Mouse (Mus musculus) neural tube, embryonic 12.5 days (tissue): Measurements from ENCODE around the gene Krtap8-1. TPM values are rescaled to one million over a fixed set of nuclear protein-coding genes. Genes with fewer than 3 reads are reported as not detected.

ENCODE experiments used
- ATAC-seq: fragments of 200-750 bp; cut with Nextera tagmentation; 2 replicates; pipeline ENCODE4 v1.8.0; 2017; ENCODE audit warnings: low read depth, mild to moderate bottlenecking, moderate TSS enrichment, moderate library complexity; ENCODE audit not compliant: low FRiP score
- H3K27ac ChIP-seq: fragments of 300-500 bp; sonication (generic); 2 replicates; pipeline ENCODE4 v1.5.1; 2016
- H3K27me3 ChIP-seq: fragments of 300-500 bp; sonication (generic); replicated peaks from 2 replicates; pipeline ENCODE4 v1.6.1; 2016; ENCODE audit warnings: mild to moderate bottlenecking
- H3K36me3 ChIP-seq: fragments of 300-500 bp; sonication (generic); 2 replicates; pipeline ENCODE4 v1.6.1; 2016; ENCODE audit warnings: mild to moderate bottlenecking
- H3K4me1 ChIP-seq: fragments of 300-500 bp; sonication (generic); 2 replicates; pipeline ENCODE4 v1.6.1; 2016
- H3K4me2 ChIP-seq: fragments of 300-500 bp; sonication (generic); replicated peaks from 2 replicates; pipeline ENCODE4 v1.6.1; 2016; ENCODE audit warnings: mild to moderate bottlenecking
- H3K4me3 ChIP-seq: fragments of 300-500 bp; sonication (generic); 2 replicates; pipeline ENCODE4 v1.5.1; 2016
- H3K9ac ChIP-seq: fragments of 300-500 bp; sonication (generic); 2 replicates; pipeline ENCODE4 v1.6.1; 2016; ENCODE audit warnings: mild to moderate bottlenecking
- H3K9me3 ChIP-seq: fragments of 300-500 bp; sonication (generic); 2 replicates; pipeline ENCODE4 v1.6.1; 2016; ENCODE audit warnings: mild to moderate bottlenecking
- WGBS: fragments of 180-500 bp; shearing (Covaris S2); methylation state at CpG from one replicate; pipeline ENCODE4 v1.1.7; 2016; 5-methylcytosine and 5-hydroxymethylcytosine counted together
- polyA plus RNA-seq: library from polyadenylated mRNA; unstranded; fragments of >200 nt; fragmentation: Nextera tagmentation; extraction: Ambion mirVana; gene quantifications from 2 replicates; pipeline ENCODE4 v1.2.1, GENCODE M21; 2016

Gene Krtap8-1
- polyA plus RNA-seq, 1 experiment from 2014 or later, result not detected

GRCm38 (mm10) chr16:89497002-89497401 is 9.2 kb upstream of the Krtap8-1 start:
- Histone ChIP-seq H3K9me3 (no peaks in the 10 kb centered on the region), H3K4me1 (no peaks in the 10 kb centered on the region), H3K27me3 (no peaks in the 10 kb centered on the region), H3K36me3 (no peaks in the 10 kb centered on the region), H3K4me2 (no peak overlapping the region), H3K27ac (no peak overlapping the region), H3K9ac (no peak overlapping the region), H3K4me3 (no peak overlapping the region)
- ATAC-seq, result no peak
- 88% methylated on average over 5 of the region's 5 CpGs for WGBS

DNA sequence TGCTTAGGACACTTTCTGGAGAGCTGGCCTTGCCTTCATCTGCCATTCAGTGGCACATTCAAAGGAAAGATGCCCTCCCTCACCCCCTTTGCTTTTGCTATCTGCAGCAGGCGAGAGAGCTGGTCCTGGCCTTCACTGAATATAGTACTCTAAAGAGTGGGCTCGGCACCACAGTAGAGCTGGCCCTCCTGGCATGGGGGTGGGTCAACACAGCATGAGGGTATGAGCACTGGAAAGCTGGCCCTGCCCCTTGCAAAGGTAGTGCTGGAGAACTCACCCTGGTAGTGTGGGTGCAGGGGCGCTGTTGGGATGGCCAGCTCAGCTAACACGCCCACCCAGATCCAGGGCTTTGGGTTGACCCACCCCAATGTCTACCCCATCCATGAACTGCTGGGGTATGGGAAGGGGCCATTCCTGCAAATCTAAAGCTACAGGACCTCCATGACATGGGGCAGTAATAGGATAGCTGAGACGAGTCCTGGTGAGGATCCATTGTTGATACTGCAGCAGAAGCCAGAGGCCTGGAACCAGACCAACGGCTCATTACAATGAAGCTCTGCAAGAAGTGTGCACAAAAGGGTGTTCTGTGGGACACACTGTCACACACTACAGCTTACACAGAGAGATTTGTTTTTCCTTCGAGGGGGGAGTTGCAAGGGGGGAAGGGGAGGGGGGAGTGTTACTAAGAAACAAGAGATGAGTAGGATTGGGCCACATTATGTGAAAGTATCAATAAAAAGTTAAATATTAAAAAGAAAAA is 7.8 kb upstream of the Krtap8-1 start:
- Histone ChIP-seq H3K27ac (no peak overlapping the region), H3K4me1 (no peaks in the 10 kb centered on the region), H3K9ac (no peak overlapping the region), H3K4me2 (no peak overlapping the region), H3K4me3 (no peak overlapping the region), H3K27me3 (no peaks in the 10 kb centered on the region), H3K36me3 (no peaks in the 10 kb centered on the region), H3K9me3 (no peaks in the 10 kb centered on the region)
- WGBS, result 80% methylated on average over 7 of the region's 7 CpGs
- ATAC-seq, result no peak

DNA sequence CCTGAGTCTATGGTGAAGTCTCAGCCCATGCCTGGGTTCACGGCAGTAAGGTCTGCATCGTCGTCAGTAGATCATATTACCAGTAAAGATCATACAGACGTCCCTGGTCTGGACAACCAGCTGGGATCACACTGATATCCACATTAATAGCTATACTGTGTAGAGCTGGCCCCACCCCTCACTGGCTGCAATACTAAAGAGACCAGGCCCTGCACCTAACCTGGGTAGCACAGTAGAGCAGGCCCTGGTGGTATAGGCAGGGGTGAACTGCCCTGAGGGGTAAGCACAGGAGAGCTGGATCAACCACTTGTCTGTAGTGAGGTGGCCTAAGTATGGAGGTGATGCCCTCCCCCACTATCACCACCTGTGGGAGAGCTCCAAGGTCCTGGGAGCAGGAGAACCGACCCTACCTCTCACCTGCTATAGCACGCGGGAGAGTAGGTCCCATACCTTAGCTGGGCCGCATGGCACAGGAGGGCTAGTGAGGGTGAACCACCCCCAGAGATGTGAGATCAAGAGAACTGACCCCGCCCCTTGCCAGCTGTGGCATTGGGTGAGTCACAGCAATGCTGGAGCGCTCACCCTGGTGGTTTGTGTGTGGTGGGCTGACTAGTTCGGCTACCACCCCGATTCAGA is 10.0 kb downstream of the Krtap8-1 start:
- H3K9me3 ChIP-seq, result no peaks in the 10 kb centered on the region
- ATAC-seq, result peak; percentile 58; the same call in 1 of the 2 replicates
- H3K4me3 ChIP-seq, result no peak overlapping the region
- no peaks in the 10 kb centered on the region for H3K27me3 ChIP-seq
- H3K9ac ChIP-seq, result no peak overlapping the region
- no peak overlapping the region for H3K4me2 ChIP-seq
- no peaks in the 10 kb centered on the region for H3K4me1 ChIP-seq
- H3K36me3 ChIP-seq, result no peaks in the 10 kb centered on the region
- no peak overlapping the region for H3K27ac ChIP-seq
- WGBS, result 86% methylated on average over 12 of the region's 12 CpGs

GRCm38 (mm10) chr16:89461189-89461588 is 26.6 kb downstream of the Krtap8-1 start:
- Histone ChIP-seq H3K9me3 (no peaks in the 10 kb centered on the region), H3K9ac (no peak overlapping the region), H3K4me2 (no peak overlapping the region), H3K4me3 (no peak overlapping the region), H3K36me3 (no peaks in the 10 kb centered on the region), H3K4me1 (no peaks in the 10 kb centered on the region), H3K27me3 (no peaks in the 10 kb centered on the region), H3K27ac (no peak overlapping the region)
- no peak for ATAC-seq
- 84% methylated on average over 5 of the region's 5 CpGs for WGBS

Other genes starting within 250 kb of the Krtap8-1 start
- gene Krtap21-1, start 84.1 kb downstream of the Krtap8-1 start, polyA plus RNA-seq, result not detected in 2 replicates
- gene Krtap6-2, start 67.8 kb downstream of the Krtap8-1 start, polyA plus RNA-seq, result not detected in 2 replicates
- gene Krtap7-1, start 20.4 kb upstream of the Krtap8-1 start, polyA plus RNA-seq, result not detected in 2 replicates
- gene Krtap11-1, start 83.2 kb upstream of the Krtap8-1 start, polyA plus RNA-seq, result not detected in 2 replicates